Mouse (Mus musculus): ENCODE results near the gene Ugt1a8.
"Not testable (repeated sequence)": the region's sequence is repeated elsewhere in the genome, so short reads cannot be mapped to it uniquely, and the experiment has no call there.

Gene Ugt1a8

DNA sequence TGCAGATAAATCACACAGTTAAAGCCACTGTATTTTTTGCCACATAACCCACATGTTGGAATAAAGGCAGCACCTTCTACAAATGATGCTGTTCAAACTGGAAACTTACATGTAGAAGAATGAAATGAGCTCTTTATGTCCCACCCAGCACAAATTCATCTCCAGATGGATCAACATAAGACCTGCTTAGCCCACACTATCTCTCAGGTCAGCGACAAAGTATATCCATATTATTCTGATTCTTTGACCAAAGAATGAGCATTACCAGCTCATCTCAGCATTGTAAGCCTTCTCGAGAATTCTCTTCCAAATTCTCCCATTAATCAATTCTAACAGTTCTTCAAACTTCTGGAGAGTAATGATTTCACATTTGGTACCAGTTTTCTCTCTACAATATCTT lies 134.6 kb downstream of the Ugt1a8 start:
- DNase-seq (ENCODE audit: low spot score) = no peak

DNA sequence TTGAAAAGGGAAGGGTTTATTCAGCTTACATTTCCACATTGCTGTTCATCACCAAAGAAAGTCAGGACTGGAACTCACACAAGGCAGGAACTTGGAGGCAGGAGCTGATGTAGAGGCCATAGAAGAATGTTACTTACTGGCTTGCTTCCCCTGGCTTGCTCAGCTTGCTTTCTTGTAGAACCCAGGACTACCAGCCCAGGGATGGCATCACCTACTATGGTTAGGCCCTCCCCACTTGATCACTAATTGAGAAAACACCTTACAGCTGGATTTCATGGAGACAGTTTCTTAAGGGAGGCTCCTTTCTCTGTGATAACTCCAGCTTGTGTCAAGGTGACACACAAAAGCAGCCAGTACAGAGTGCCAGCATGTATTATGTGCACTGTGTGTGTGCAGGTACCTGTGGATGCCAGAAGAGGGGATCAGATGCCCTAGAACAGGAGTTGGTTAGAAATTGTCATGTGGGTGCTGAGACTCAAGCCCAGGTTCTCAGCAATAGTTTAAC lies 135.4 kb downstream of the Ugt1a8 start:
- not testable (repeated sequence) for DNase-seq (ENCODE audit: low spot score)

DNA sequence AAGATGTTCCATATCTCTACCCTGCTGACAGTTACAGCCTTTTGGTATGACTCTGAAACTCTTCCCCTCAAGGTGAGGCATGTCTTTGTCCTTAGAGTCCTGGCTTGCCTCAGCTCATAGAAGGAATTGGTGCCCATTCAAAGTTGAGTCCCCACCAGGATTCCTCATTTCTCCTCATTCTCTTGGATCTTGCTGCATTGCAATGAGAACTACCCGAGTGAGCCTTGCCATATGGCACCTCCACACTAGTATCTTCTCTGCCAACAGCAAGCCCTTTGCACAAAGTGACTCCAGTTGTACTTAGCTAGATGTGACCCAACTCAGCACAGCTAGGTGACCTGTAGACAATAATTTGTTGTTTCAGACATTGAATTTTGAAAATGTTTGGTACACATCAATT lies 136.0 kb downstream of the Ugt1a8 start:
- DNase-seq (ENCODE audit: low spot score) = no peak

DNA sequence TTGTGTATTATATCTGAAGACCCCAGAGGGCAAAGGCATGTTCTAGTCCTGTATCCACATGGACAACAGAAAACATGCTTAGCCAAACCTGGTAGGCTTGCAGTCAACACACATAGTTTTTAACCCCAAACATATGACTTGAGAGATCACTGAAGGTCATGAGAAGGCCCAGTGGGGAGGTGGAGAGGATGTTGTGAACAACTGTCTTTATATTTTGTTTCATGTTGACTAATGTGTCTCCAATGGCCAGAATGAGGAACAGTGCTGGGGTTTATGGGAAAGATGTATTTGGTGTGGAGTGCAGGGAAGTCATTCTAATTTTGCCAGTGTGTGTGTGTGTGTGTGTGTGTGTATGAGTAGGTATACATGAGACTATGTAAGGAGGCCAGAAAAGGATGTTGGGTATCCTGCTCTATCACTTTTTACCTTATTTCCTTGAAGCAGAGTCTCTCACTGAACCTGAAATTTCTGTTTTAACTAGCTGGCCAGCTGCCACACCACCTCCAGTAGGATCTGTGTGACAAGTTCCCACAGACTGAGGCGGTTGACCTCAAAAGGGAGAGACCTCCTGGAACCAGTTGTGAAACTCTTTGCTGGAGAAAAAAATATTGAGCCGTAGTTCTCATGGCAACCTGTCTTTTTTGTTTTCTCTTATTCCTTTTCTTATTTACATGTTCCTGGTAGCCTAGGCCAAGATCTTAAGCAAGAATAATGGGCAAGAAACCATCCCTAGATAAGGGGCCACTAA lies 136.6 kb downstream of the Ugt1a8 start:
- DNase-seq (ENCODE audit: low spot score) = no peak

DNA sequence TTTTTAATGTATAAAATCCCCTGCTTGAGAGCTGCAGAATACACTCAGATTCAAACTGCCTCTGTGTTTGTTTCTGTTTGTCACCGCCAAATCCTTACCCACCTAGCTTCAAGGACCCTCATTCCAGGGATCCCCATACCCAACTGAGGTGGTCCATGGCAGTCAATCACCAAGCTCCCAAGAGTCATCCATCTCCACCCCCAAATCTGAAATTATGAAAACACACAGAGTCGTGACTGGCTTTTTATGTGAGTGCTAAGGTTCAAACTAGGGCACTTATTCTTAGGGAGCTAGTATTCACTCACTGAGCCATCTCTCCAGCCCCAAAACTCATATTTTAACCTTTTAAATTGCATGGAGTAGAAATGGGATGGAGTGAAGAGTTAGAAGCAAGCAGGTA lies 137.7 kb downstream of the Ugt1a8 start:
- DNase-seq (ENCODE audit: low spot score) = not testable (repeated sequence)

DNA sequence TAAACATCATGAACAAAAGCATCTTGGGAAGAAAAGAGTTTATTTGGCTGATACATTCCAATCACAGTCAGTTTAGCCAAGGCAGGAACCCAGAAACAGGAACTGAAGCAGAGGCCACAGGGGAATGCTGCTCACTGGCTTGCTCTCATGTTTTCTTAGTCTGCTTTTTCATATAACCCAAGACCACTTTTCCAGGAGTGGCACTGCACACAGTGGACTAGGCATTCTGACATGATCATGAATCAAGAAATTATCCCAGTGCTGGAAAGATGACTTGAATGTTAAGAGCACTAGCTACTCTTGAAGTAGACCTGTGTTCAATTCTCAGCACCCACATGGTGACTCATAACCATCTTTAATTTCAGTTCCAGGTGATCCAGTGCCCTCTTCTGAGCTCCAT lies 138.1 kb downstream of the Ugt1a8 start:
- DNase-seq (ENCODE audit: low spot score) = no peak

DNA sequence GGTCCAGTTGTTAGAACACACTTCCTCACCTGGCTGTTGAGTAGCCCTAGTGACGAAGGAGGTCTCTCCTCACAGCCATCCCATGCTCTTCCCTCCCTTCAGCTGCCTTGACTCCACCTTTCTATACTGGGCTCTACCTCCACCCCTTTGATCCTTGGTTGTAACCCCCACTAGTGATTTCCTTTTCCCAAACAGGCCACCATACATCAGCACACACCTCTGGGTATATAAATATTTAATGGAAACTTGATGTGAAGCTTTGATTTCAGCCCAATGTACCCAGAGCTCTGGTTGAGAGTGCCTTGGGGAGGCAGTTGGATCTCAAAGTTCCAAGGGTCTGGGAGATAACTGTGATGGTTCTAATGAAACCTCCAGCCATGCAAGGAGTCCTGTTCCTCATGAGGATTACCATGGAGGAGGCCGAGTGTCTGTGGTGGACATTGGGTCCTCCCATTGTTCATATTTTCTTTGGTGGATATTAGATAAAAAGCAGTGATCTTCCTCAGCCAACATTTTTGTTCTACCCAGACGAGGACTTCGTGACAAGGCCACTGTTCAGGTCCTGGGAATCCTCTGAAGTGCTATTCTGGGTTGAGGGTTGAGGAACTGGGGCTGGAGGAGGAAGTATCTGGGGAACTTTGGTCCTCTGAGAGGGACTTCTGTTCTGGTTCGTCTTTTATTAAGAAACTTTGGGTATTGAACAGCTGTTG lies 139.2 kb downstream of the Ugt1a8 start, which contains the start of gene Mroh2a:
Gene Mroh2a, plus strand, starts transcription at position 317 of the 710 bp plus-strand sequence.
- DNase-seq (ENCODE audit: low spot score) = no peak

DNA sequence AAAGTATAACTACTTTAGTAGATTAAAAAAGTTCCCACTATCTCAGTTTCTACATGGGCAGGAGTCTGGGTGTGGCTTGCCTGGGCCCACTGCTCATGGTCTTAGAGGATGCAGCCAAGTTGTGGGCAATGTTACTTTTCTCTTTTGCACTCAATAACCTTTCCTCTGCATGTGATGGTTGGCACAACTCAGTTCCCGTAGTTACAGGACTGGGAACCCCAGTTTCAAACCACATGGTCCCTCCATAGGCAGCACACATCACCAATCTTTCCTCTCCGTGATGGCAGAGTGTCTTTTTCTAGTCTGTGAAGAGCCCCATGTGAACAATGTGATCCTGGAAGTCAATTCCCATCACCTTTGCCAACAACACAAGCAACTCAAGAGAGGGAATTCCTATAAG lies 139.9 kb downstream of the Ugt1a8 start:
- no peak for DNase-seq (ENCODE audit: low spot score)

DNA sequence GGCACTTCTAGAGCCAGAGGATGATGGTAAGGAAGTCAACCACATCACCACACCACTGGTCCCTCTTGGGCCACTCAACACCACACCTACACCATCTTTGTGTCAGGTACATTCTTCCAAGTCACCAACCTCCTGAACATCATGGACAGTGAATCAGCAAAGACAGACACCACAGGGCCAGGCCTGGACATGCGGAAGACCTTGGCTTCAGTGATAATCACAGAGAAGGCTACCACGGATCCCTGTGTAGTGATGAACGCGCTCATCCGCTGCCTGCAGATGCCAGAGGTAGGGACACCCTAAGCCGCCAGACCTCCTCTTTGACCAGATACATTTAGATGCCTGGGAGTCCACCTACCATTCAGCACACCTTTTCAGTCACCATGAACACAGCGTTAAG lies 140.5 kb downstream of the Ugt1a8 start:
- no peak for DNase-seq (ENCODE audit: low spot score)

DNA sequence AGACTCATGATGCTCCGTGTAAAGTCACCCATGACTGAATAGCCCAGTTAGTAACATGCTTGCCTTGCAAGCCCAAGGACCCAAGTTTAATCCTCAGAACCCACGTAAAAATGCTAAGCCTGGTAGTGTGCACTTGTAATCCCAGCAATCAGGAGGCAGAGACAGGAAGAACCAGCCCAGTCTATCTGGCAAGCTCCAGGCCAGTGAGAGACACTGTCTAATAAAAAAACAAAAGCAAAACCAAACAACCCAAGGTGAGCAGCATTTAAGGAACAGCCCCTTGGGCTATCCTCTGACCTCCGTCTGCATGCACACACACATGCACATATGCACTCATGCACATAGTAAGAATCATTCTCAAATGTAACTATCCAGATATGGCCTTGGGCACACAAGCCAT lies 142.0 kb downstream of the Ugt1a8 start:
- DNase-seq (ENCODE audit: low spot score) = no peak

DNA sequence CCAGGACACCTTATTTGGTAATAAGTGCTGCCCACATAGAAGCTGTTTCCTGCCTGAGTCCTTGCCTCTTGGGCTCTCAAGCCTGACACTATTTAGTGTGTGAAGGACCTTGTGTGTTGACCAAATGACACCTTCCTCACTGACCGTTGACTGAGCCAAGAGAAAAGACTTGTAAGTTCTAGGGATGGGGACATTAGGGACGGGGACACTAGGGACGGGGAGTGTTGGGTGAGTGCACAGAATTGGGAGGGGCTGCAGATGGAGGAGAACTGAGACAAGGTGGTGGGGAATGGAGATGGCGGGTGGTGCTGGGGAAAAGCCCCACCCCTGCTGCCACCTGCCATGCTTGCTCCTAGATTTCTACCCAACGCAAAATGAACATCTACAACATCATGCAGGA lies 142.4 kb downstream of the Ugt1a8 start:
- no peak for DNase-seq (ENCODE audit: low spot score)

DNA sequence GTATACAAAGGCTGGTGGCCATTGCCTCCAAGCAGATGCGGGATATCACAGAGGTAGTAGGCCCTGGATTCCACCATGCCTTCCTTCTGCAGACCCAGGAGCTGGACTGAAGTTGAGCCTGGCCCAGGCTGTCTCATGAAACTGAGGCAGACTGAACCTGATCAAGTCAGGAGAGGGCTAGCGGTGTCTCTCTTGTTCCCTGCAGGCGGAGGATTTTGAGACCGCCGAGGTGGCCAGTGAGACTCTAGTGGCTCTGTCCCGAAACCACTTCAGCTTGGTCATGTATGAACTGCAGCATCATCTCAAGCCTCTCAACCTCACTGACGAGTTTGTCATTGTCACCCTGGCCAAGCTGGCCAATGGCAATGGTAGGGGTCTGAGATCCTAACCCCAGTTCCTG lies 142.8 kb downstream of the Ugt1a8 start:
- no peak for DNase-seq (ENCODE audit: low spot score)

DNA sequence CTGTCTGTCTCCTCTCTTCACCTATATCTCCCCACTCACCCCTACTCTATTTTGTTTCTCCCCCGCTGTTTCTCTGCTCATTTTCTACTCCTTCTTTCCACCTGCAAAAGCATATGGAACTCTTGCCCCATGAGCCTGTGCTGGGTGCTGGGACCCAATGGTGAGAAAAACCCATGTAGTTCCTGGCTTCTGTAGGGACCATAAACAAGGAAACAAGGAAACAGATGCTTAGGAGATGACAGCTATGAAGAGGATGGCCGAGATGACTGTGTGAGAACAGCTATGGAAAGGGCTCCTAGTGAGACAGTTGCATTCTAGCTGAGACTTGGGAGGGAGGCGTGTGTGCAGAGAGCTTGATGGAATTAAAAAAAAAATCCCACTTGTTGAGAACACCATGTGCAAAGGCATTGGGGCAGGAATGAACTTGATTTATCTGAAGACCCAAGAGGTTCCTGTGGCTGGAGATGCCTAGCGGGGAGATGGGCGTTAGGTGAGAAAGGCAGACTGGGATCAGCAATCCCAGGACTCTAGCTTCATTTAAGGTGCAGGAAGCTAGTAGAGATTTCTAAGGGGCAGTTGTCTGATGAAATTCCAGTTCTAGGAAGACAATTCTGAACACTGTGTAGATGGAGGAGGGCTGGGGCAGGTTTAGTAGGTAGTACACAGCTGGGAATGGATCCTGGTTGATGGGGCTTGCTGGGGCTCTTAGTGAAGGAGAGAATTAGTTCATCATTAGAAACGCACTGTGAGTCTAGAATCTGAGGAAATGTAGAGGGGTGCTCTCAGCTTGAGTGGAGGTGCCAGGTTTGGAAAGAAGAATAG lies 143.6 kb downstream of the Ugt1a8 start:
- DNase-seq (ENCODE audit: low spot score) = no peak

DNA sequence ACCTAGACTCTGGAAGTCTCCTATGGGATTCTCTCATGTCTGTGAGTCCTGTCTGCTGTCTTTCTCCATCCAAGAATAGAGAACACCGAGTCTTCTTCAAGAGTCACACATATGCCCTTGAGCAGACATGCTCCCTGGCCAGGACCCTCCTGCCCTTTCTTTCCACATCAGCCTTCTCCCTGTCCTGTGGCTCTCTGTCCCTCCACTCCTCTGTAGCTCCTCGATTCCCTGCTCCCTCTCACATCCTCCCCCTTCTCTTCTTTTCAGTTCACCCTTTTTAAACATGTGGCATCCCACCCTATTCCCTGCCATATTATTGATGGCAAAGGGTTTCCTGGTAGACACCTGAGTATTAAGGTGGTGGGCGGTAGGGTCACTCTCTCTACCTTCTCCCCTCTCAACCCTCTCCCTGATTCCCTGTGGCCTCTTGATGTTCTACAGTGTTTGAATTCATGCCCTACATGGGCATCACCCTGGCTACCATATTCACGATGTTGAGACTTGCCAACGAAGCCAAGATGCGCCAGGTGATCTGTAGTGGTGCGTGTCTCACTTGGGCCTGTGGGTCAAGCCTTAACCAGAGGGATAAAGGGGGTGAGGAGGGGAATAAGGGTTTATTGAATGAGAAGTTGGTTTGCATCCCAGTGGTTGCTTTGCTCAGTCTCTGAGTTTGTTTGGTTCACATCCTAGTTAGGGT lies 144.3 kb downstream of the Ugt1a8 start:
- DNase-seq (ENCODE audit: low spot score) = no peak

DNA sequence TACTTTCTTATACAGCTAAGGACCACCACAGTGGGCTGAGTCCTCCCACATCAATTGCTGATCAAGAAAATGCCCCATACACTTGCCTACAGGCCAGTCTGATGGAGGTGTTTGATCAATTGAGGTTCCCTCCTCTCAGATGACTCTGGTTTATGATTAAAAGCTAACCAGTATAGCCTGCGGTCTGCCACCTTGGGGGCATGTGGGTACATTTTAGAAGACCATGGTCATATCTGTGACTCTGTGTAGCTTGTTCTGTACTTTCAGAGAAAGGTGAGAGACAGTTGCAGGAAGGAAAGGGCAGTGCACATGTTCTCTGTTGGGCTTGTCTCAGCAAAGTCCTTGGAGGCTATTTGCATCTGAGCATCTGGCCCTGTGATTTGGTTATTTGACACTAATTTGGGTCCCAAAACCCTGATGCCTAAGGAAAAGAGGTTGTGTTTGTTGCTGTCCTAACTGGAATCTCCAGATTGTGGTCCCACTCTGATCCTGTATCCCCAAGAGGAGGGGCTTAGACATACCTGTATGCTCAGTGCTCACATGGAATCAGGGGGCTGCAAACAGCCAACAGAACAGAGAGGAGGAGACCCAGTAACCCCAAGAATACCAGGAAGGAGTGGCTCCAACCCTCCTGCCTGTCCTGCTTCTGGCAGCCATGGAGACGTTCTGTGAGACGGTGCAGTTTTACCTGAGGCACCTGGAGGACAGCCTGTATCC lies 145.2 kb downstream of the Ugt1a8 start:
- no peak for DNase-seq (ENCODE audit: low spot score)

DNA sequence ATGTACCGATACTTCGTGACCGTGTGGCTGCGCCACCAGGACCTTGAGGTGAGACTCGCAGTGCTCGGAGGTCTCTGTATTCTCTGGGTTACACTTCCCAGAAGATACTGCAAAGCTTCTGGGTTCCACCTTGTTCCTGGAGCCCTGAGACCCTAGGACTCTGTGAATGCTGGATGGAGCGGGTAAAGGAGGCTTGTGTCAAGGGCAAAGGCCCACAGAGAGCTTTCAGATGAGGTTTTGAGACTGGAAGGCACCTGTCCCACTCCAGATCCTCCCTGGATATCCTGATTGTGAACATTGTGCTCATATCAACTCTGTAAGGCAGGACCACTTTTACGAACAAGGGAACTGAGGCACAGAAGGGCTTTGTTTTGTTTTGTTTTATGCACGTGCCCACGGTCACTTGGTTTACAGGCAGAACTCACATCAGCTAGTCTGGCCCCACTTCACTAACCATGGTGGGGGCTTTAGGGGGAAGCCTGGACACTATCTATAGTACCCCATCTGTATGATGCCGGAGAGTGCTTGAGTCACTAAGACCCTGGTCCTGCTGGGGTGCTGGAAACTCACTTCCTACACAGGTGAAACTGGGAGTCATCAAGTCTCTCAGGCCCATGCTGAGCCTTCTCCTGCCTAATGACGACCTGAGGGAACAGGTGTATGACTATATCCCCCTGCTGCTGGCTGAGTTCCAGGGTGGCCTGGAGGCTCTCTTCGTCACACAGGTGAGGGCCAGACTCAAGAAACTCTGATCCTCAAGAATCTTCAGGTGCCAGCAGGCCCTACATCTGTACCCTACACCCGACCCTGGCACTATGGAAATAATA lies 146.0 kb downstream of the Ugt1a8 start:
- no peak for DNase-seq (ENCODE audit: low spot score)

DNA sequence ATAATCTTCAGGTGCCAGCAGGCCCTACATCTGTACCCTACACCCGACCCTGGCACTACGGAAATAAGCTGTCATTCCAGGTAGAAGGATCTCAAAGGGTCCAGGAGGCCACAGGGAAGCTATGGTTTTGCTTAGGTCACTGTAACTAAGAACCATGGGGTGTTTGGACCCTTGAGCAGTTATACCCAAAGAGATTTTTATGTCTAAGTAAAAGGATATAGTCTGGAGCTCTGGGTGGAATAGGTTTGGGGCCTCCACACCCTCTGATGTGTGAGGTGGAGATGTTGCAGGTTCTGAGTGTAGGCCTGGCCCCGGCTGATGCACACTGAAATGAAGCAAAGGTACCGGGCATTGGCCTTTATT lies 146.6 kb downstream of the Ugt1a8 start:
- DNase-seq (ENCODE audit: low spot score) = no peak

DNA sequence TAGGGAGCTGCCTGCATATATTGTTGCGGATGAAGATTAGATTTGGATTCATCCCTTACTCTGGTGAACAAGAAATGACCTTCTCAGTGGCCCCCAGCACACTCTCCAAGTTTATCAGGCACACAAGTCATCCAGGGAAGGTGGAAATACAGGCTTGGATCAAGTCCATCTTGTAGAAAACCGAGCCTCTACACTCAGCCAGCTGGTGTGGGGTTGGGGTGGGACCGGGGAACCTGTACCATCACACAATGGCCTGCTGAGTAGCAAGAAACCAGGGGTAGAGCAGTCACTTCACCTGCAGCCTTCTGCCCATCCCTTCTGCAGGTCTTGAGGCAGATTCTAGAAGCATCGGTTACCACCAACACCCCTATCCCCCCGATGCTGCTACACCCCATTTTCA lies 147.0 kb downstream of the Ugt1a8 start:
- no peak for DNase-seq (ENCODE audit: low spot score)

DNA sequence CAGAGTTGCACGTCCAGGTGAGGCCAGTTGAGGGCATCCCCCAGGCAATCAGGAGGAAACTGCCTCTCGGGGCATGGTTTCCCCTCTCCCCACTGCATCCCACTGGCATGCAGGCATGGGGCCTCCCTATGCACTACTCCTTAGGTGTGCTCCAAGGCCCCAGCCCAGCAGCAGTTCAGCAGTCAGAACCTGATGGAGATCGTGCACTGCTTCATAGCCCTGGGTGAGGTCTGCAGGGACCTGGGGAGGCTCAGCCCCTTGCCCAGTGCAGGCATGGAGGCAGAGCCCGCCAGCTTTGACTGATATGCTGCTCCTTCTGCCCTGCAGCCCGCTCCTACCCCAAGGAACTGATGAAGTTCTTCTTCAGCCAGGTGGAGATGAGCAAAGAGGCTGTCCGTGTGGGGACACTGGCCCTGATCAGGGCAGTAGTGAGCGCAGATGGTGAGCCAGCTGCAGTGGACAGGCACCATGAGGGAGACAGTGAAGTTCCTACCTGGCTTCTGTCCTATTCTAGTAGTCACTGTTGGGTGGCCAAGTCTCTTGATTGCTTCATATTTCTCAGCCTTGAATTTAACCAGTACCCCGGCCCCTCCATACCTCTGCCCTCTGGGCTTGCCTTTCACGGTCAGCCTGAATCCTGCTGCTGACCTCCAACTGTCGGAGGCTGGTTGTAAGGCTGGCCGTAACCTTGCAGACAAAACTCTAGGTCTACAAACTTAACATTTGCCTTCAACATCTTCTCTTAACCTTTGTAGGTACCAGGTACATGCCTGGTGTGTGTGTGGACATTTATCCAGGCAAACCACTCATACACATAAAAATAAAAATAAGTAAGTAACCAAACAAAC lies 147.7 kb downstream of the Ugt1a8 start:
- no peak for DNase-seq (ENCODE audit: low spot score)
